Mouse (Mus musculus): ENCODE data around the gene Tmem63c. TPM values are rescaled to one million over a fixed set of nuclear protein-coding genes. Genes with fewer than 3 reads are reported as not detected.

The Tmem63c gene
- total and polyA plus RNA-seq, 3 experiments, result 0.04 TPM; not detected in 2

DNA sequence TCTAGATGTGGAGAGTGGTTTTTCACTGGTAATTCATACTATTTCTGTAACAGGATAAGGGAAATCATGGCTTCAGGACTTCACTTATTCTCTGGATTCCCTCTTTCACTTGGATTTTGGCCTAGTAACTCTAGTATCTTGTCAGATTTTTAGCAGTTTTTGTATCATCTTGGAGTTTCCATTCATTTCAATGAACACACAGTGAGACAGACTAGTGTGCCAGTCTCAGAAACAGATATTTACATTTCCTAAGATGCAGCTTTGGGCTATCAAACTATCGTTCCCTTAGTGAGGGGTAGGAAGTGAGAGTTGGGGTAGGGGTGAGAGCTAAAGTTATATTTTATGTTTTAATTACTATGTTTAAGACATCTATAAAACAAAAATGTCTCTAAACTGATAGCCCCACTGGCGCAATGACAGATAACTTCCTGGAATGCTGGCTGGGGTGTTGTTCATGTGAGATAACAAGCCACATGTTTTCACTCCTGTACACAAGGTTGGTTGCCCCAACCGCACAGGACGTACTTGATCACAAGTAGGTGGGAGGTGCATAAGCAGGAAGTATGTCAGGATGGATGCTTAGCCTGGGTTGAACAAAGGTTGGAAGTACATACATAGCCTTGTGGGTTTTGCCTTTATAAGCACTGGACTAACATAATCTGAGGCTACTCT, 100.9 kb downstream of the Tmem63c start (continued):
- TF ChIP-seq POLR2AphosphoS5 (IDR thresholded peaks at IDR 0.05; ENCODE audit: borderline replicate concordance, low read depth, low read length), result no peak
- TF ChIP-seq USF2 (IDR thresholded peaks at IDR 0.05; ENCODE audit: borderline replicate concordance in 1 of 2, insufficient read depth in 1 of 2, low read depth in 1 of 2, low read length in 2 of 2), result no peak
- TF ChIP-seq ETS1 (IDR thresholded peaks at IDR 0.05; ENCODE audit: low read depth, low read length), result peak; percentile 88
- TF ChIP-seq RAD21 (IDR thresholded peaks at IDR 0.05; ENCODE audit: low read depth, low read length), result no peak
- TF ChIP-seq BHLHE40 (IDR thresholded peaks at IDR 0.05; ENCODE audit: borderline replicate concordance, low read depth, low read length), result 0 out of 2 replicates have a peak, but pooled peaks have one; percentile 26
- TF ChIP-seq HCFC1 (IDR thresholded peaks at IDR 0.05; ENCODE audit: low read depth, low read length), result peak; percentile 71; the same call in 1 of the 2 replicates
- no peak for TF ChIP-seq JUND (IDR thresholded peaks at IDR 0.05; ENCODE audit: low read depth, low read length)
- no peak for TF ChIP-seq MEF2A (IDR thresholded peaks at IDR 0.05; ENCODE audit: extremely low read depth, insufficient replicate concordance, low read depth, low read length, poor library complexity, severe bottlenecking)
- TF ChIP-seq MAZ (IDR thresholded peaks at IDR 0.05; ENCODE audit: low read depth, low read length), result no peak

DNA sequence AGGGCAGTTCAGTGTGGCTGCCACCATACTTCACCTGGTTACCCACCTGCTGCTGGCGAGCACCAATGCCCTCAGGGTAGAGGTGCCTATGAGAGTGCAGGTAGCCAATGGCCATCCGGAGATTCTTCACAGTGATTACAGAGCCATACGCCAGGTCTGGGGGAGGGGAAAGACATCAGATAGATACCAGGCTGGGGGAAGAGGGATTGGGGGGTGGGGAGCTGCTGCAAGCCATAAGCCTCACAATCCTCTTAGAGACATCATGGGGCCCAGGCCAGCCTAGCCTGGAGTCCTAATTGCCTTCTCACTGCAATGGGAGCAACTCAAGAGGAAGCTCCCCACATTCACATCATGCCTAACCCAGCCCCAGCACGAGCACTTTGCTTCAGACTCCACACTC, 106.1 kb downstream of the Tmem63c start:
- DNase-seq (ENCODE audit: low read depth, low spot score), result no peak
- no peaks in the 10 kb centered on the region for H3K79me2 ChIP-seq (ENCODE audit: control insufficient read depth, insufficient read depth, low read length, poor library complexity)

More for the DNA sequence above, 106.1 kb downstream of the Tmem63c start:
- no peak overlapping the region for H3K27ac ChIP-seq (ENCODE audit: control insufficient read depth, low read depth, low read length)
- no peak overlapping the region for H3K4me3 ChIP-seq (ENCODE audit: control insufficient read depth in 1 of 2, insufficient read depth in 1 of 2, low read depth in 2 of 2, low read length in 2 of 2)
- TF ChIP-seq USF1 (IDR thresholded peaks at IDR 0.05; ENCODE audit: low read depth, low read length), result no peak
- TF ChIP-seq TCF12 (IDR thresholded peaks at IDR 0.05; ENCODE audit: low read depth, low read length), result no peak
- TF ChIP-seq RAD21 (IDR thresholded peaks at IDR 0.05; ENCODE audit: low read depth, low read length), result no peak
- TF ChIP-seq EP300 (IDR thresholded peaks at IDR 0.05; ENCODE audit: low read depth in 1 of 2, low read length in 2 of 2), result no peak
- TF ChIP-seq HCFC1 (IDR thresholded peaks at IDR 0.05; ENCODE audit: low read depth, low read length), result no peak
- TF ChIP-seq POLR2A (IDR thresholded peaks at IDR 0.05; ENCODE audit: control insufficient read depth in 1 of 2, insufficient read depth in 1 of 2, low read depth in 1 of 2, low read length in 2 of 2, poor library complexity in 1 of 2), result no peak
- no peak for TF ChIP-seq ZNF384 (IDR thresholded peaks at IDR 0.05; ENCODE audit: low read depth, low read length)
- TF ChIP-seq JUND (IDR thresholded peaks at IDR 0.05; ENCODE audit: low read depth, low read length), result no peak
- no peak for TF ChIP-seq SIN3A (IDR thresholded peaks at IDR 0.05; ENCODE audit: low read length)
- no peak for TF ChIP-seq E2F4 (IDR thresholded peaks at IDR 0.05; ENCODE audit: borderline replicate concordance, low read depth, low read length)
- no peak for TF ChIP-seq ZC3H11A (IDR thresholded peaks at IDR 0.05; ENCODE audit: low read depth, low read length)
- no peak for TF ChIP-seq RCOR1 (IDR thresholded peaks at IDR 0.05; ENCODE audit: low read depth, low read length)
- TF ChIP-seq USF2 (IDR thresholded peaks at IDR 0.05; ENCODE audit: borderline replicate concordance in 1 of 2, insufficient read depth in 1 of 2, low read depth in 1 of 2, low read length in 2 of 2), result no peak
- TF ChIP-seq MAZ (IDR thresholded peaks at IDR 0.05; ENCODE audit: low read depth, low read length), result no peak
- no peak for TF ChIP-seq POLR2AphosphoS2 (IDR thresholded peaks at IDR 0.05; ENCODE audit: low read length)
- no peak for TF ChIP-seq MAX (IDR thresholded peaks at IDR 0.05; ENCODE audit: low read length)
- TF ChIP-seq KAT2A (conservative IDR thresholded peaks at IDR 0.05; ENCODE audit: low read depth, low read length), result no peak
- TF ChIP-seq MXI1 (IDR thresholded peaks at IDR 0.05; ENCODE audit: low read depth, low read length), result no peak
- H3K9ac ChIP-seq (ENCODE audit: control insufficient read depth, low read depth, low read length, poor library complexity, severe bottlenecking), result no peak overlapping the region
- H3K9me3 ChIP-seq (replicated peaks; ENCODE audit: insufficient read depth, low read length), result no peaks in the 10 kb centered on the region
- H3K4me1 ChIP-seq (ENCODE audit: control insufficient read depth in 1 of 2, insufficient read depth in 2 of 2, low read length in 2 of 2), result peaks cover 0 to 11% of the 10 kb centered on the region in 2 experiments; a peak in 3 of 4 replicates
- H3K36me3 ChIP-seq (ENCODE audit: control insufficient read depth in 1 of 2, insufficient read depth in 2 of 2, low read length in 2 of 2), result peaks cover 0 to 5% of the 10 kb centered on the region in 2 experiments; a peak in 2 of 4 replicates
- H3K27me3 ChIP-seq (ENCODE audit: control insufficient read depth in 1 of 2, insufficient read depth in 2 of 2, low read length in 2 of 2), result no peaks in the 10 kb centered on the region

All from MEL (cell line).